Mouse (Mus musculus): Measurements from ENCODE around the gene Ubald1.

DNA sequence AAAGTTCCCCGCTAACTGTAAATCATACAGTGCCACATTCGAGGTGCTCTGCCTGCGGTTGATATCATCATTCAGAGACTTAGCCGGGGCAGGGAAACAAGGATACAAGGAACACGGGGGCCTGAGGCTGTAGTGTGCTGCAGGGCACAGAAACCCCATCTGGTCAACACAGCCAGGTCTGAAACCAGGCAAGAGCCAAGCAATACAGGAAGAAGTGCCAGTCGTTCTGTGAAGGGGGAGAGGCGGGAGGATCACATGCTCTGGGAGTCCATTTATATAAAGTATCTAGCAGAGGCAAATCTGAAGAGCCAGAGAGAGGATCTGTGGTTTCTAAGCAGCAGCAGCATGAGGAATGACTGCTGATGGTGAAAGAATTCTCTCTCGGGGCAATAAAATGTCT is 39.9 kb downstream of the Ubald1 start:
- TF ChIP-seq POLR2A (IDR thresholded peaks at IDR 0.05; ENCODE audit: low read depth, low read length) (no peak), CTCF (conservative IDR thresholded peaks at IDR 0.05; ENCODE audit: insufficient read depth, insufficient read length, low read depth, low read length) (no peak)

All from kidney, adult 2 months (tissue).